Mouse (Mus musculus): Measurements from ENCODE around the gene Pxdn. TPM values are rescaled to one million over a fixed set of nuclear protein-coding genes. Genes with fewer than 3 reads are reported as not detected.

Gene Pxdn
- polyA plus RNA-seq, 1 experiment from 2014 or later, result 58.0 TPM

- no peaks in the 10 kb centered on the region for H3K27me3 ChIP-seq (ENCODE audit: control insufficient read depth, insufficient read depth, low read length)
- H3K4me1 ChIP-seq (ENCODE audit: control insufficient read depth, insufficient read depth, low read length), result no peaks in the 10 kb centered on the region
- H3K36me3 ChIP-seq (ENCODE audit: control insufficient read depth, insufficient read depth), result peaks cover 76% of the 10 kb centered on the region
- no peak overlapping the region for H3K9ac ChIP-seq (ENCODE audit: low read length)
- WGBS, result 77% methylated on average over 5 of the region's 5 CpGs
- H3K9me3 ChIP-seq (replicated peaks; ENCODE audit: control insufficient read depth, low read length), result no peaks in the 10 kb centered on the region
- no peak overlapping the region for H3K27ac ChIP-seq (ENCODE audit: low read length)
- no peak overlapping the region for H3K4me3 ChIP-seq (ENCODE audit: low read length)
- no peak for ATAC-seq (replicated peaks; ENCODE audit: extremely low read depth, insufficient read depth, low FRiP score)
- H3K4me2 ChIP-seq (ENCODE audit: low read depth, low read length), result no peak overlapping the region
Measured at GRCm38 (mm10) chr12:29998895-29999294, 61.5 kb downstream of the Pxdn start.

- no peak for ATAC-seq (replicated peaks; ENCODE audit: extremely low read depth, insufficient read depth, low FRiP score)
Measured at GRCm38 (mm10) chr12:30001951-30002350, 64.5 kb downstream of the Pxdn start.

GRCm38 (mm10) chr12:30003680-30004364 lies 66.4 kb downstream of the Pxdn start:
- H3K4me3 ChIP-seq (ENCODE audit: low read length), result no peak overlapping the region
- no peaks in the 10 kb centered on the region for H3K4me1 ChIP-seq (ENCODE audit: control insufficient read depth, insufficient read depth, low read length)
- H3K27me3 ChIP-seq (ENCODE audit: control insufficient read depth, insufficient read depth, low read length), result no peaks in the 10 kb centered on the region
- no peak for ATAC-seq (replicated peaks; ENCODE audit: extremely low read depth, insufficient read depth, low FRiP score)
- WGBS, result 84% methylated on average over 14 of the region's 14 CpGs
- H3K9ac ChIP-seq (ENCODE audit: low read length), result no peak overlapping the region
- no peak overlapping the region for H3K4me2 ChIP-seq (ENCODE audit: low read depth, low read length)
- H3K36me3 ChIP-seq (ENCODE audit: control insufficient read depth, insufficient read depth), result peaks cover 57% of the 10 kb centered on the region
- H3K9me3 ChIP-seq (replicated peaks; ENCODE audit: control insufficient read depth, low read length), result no peaks in the 10 kb centered on the region
- H3K27ac ChIP-seq (ENCODE audit: low read length), result no peak overlapping the region

More at GRCm38 (mm10) chr12:30001951-30002350, 64.5 kb downstream of the Pxdn start:
- Histone ChIP-seq H3K4me3 (ENCODE audit: low read length) (no peak overlapping the region), H3K4me2 (ENCODE audit: low read depth, low read length) (no peak overlapping the region), H3K27ac (ENCODE audit: low read length) (no peak overlapping the region), H3K9me3 (replicated peaks; ENCODE audit: control insufficient read depth, low read length) (no peaks in the 10 kb centered on the region), H3K4me1 (ENCODE audit: control insufficient read depth, insufficient read depth, low read length) (no peaks in the 10 kb centered on the region), H3K27me3 (ENCODE audit: control insufficient read depth, insufficient read depth, low read length) (no peaks in the 10 kb centered on the region), H3K36me3 (ENCODE audit: control insufficient read depth, insufficient read depth) (peaks cover 59% of the 10 kb centered on the region), H3K9ac (ENCODE audit: low read length) (no peak overlapping the region)
- 94% methylated on average over 16 of the region's 16 CpGs for WGBS

GRCm38 (mm10) chr12:30004365-30004723 lies 66.9 kb downstream of the Pxdn start:
- Histone ChIP-seq H3K9me3 (replicated peaks; ENCODE audit: control insufficient read depth, low read length) (no peaks in the 10 kb centered on the region), H3K27ac (ENCODE audit: low read length) (no peak overlapping the region), H3K4me1 (ENCODE audit: control insufficient read depth, insufficient read depth, low read length) (no peaks in the 10 kb centered on the region), H3K27me3 (ENCODE audit: control insufficient read depth, insufficient read depth, low read length) (no peaks in the 10 kb centered on the region), H3K9ac (ENCODE audit: low read length) (no peak overlapping the region), H3K4me2 (ENCODE audit: low read depth, low read length) (no peak overlapping the region), H3K4me3 (ENCODE audit: low read length) (no peak overlapping the region), H3K36me3 (ENCODE audit: control insufficient read depth, insufficient read depth) (peaks cover 52% of the 10 kb centered on the region)
- no peak for ATAC-seq (replicated peaks; ENCODE audit: extremely low read depth, insufficient read depth, low FRiP score)
- 82% methylated on average over 5 of the region's 5 CpGs for WGBS

- Histone ChIP-seq H3K4me1 (ENCODE audit: control insufficient read depth, insufficient read depth, low read length) (no peaks in the 10 kb centered on the region), H3K9ac (ENCODE audit: low read length) (no peak overlapping the region), H3K27me3 (ENCODE audit: control insufficient read depth, insufficient read depth, low read length) (no peaks in the 10 kb centered on the region), H3K27ac (ENCODE audit: low read length) (no peak overlapping the region), H3K4me2 (ENCODE audit: low read depth, low read length) (no peak overlapping the region), H3K4me3 (ENCODE audit: low read length) (no peak overlapping the region), H3K9me3 (replicated peaks; ENCODE audit: control insufficient read depth, low read length) (no peaks in the 10 kb centered on the region), H3K36me3 (ENCODE audit: control insufficient read depth, insufficient read depth) (peaks cover 41% of the 10 kb centered on the region)
- ATAC-seq (replicated peaks; ENCODE audit: extremely low read depth, insufficient read depth, low FRiP score), result no peak
- 77% methylated on average over 9 of the region's 9 CpGs for WGBS
Measured at GRCm38 (mm10) chr12:30006586-30006985, 69.2 kb downstream of the Pxdn start.

- H3K27ac ChIP-seq (ENCODE audit: low read length), result no peak overlapping the region
- no peak overlapping the region for H3K4me2 ChIP-seq (ENCODE audit: low read depth, low read length)
- 61% methylated on average over 5 of the region's 5 CpGs for WGBS
- H3K9ac ChIP-seq (ENCODE audit: low read length), result no peak overlapping the region
- H3K4me3 ChIP-seq (ENCODE audit: low read length), result no peak overlapping the region
- peaks cover 37% of the 10 kb centered on the region for H3K36me3 ChIP-seq (ENCODE audit: control insufficient read depth, insufficient read depth)
- no peaks in the 10 kb centered on the region for H3K4me1 ChIP-seq (ENCODE audit: control insufficient read depth, insufficient read depth, low read length)
- no peaks in the 10 kb centered on the region for H3K9me3 ChIP-seq (replicated peaks; ENCODE audit: control insufficient read depth, low read length)
- no peak for ATAC-seq (replicated peaks; ENCODE audit: extremely low read depth, insufficient read depth, low FRiP score)
- H3K27me3 ChIP-seq (ENCODE audit: control insufficient read depth, insufficient read depth, low read length), result no peaks in the 10 kb centered on the region
Measured at GRCm38 (mm10) chr12:30008741-30009140, 71.3 kb downstream of the Pxdn start.

- H3K9ac ChIP-seq (ENCODE audit: low read length), result no peak overlapping the region
- no peak overlapping the region for H3K4me3 ChIP-seq (ENCODE audit: low read length)
- H3K4me1 ChIP-seq (ENCODE audit: control insufficient read depth, insufficient read depth, low read length), result no peaks in the 10 kb centered on the region
- no peak overlapping the region for H3K4me2 ChIP-seq (ENCODE audit: low read depth, low read length)
- no peaks in the 10 kb centered on the region for H3K27me3 ChIP-seq (ENCODE audit: control insufficient read depth, insufficient read depth, low read length)
- ATAC-seq (replicated peaks; ENCODE audit: extremely low read depth, insufficient read depth, low FRiP score), result no peak
- no peaks in the 10 kb centered on the region for H3K9me3 ChIP-seq (replicated peaks; ENCODE audit: control insufficient read depth, low read length)
- peaks cover 36% of the 10 kb centered on the region for H3K36me3 ChIP-seq (ENCODE audit: control insufficient read depth, insufficient read depth)
- WGBS, result 84% methylated on average over 9 of the region's 9 CpGs
- no peak overlapping the region for H3K27ac ChIP-seq (ENCODE audit: low read length)
Measured at GRCm38 (mm10) chr12:30015501-30015900, 78.1 kb downstream of the Pxdn start.

GRCm38 (mm10) chr12:30017131-30017530 lies 79.7 kb downstream of the Pxdn start:
- Histone ChIP-seq H3K4me2 (ENCODE audit: low read depth, low read length) (no peak overlapping the region), H3K9me3 (replicated peaks; ENCODE audit: control insufficient read depth, low read length) (no peaks in the 10 kb centered on the region), H3K36me3 (ENCODE audit: control insufficient read depth, insufficient read depth) (peaks cover 31% of the 10 kb centered on the region), H3K9ac (ENCODE audit: low read length) (no peak overlapping the region), H3K4me3 (ENCODE audit: low read length) (no peak overlapping the region), H3K4me1 (ENCODE audit: control insufficient read depth, insufficient read depth, low read length) (no peaks in the 10 kb centered on the region), H3K27me3 (ENCODE audit: control insufficient read depth, insufficient read depth, low read length) (no peaks in the 10 kb centered on the region), H3K27ac (ENCODE audit: low read length) (no peak overlapping the region)
- 71% methylated on average over 3 of the region's 3 CpGs for WGBS
- no peak for ATAC-seq (replicated peaks; ENCODE audit: extremely low read depth, insufficient read depth, low FRiP score)

- Histone ChIP-seq H3K27ac (ENCODE audit: low read length) (no peak overlapping the region), H3K4me3 (ENCODE audit: low read length) (no peak overlapping the region), H3K36me3 (ENCODE audit: control insufficient read depth, insufficient read depth) (peaks cover 13% of the 10 kb centered on the region), H3K4me1 (ENCODE audit: control insufficient read depth, insufficient read depth, low read length) (no peaks in the 10 kb centered on the region), H3K9me3 (replicated peaks; ENCODE audit: control insufficient read depth, low read length) (no peaks in the 10 kb centered on the region), H3K9ac (ENCODE audit: low read length) (no peak overlapping the region), H3K27me3 (ENCODE audit: control insufficient read depth, insufficient read depth, low read length) (no peaks in the 10 kb centered on the region), H3K4me2 (ENCODE audit: low read depth, low read length) (no peak overlapping the region)
- no peak for ATAC-seq (replicated peaks; ENCODE audit: extremely low read depth, insufficient read depth, low FRiP score)
Measured at GRCm38 (mm10) chr12:30020447-30020846, 83.0 kb downstream of the Pxdn start.

Measured in heart, embryonic 16.5 days (tissue).